Mouse (Mus musculus): ENCODE measurements at regions not wholly inside any gene's neighbourhood (a gene's known extent, or its start where the extent isn't known, plus 50 kb on each side); places are given as distances from the start of the nearest gene placed in this dataset.

DNA sequence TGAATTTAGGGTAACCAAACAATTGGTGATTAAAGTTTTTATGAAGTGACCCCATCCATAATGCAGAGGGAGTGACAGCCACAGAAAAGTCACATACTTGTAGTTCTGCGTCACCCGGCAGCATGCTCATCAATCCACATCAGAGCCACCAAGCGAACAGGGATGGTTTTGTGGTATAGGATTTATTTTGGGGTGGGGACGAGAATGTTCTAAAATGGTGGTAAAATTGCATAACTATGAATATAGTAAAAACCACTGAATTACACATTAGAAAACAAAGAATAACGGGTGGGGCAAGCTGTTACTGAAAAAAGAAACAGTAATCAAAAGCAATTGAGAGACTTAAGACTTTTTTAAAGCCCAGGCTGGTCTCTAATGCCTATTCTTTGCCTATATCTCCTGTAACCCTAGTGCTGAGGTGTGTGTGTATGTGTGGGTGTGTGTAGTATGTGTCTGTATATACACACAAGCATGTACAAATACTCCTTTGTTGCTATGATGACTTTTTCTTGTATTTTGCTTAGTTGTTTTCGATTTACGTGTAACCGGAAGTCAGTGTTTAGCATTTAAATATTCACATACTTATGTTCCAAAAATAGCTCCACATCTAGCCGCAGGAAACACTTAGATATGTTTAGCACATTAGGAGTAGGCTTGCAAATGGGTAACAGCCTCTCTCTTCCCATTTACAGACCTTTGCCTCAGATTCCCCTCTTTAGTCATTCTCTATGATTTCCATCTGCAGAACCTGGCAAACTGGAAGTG lies 57.4 kb upstream of the Jak2 start:
- DNase-seq: no peak

DNA sequence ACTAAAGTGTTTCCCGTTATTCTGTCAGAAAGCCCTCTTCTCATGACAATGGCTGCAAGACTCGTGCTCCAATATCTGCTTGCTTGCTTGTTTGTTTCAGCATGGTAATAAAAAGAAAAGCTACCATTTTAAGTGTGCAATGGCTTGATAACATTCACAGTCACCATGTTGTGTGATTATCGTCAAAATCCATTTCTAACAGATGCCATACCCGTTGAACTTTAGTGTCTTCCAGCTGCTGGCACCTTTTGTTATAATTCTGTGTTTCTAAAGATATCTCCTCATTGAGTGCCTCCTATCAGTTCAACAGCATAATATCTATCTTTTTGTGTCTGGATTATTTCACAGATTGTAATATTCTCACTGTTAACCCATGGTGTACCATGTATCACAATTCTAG lies 55.4 kb upstream of the Jak2 start:
- no peak for DNase-seq

DNA sequence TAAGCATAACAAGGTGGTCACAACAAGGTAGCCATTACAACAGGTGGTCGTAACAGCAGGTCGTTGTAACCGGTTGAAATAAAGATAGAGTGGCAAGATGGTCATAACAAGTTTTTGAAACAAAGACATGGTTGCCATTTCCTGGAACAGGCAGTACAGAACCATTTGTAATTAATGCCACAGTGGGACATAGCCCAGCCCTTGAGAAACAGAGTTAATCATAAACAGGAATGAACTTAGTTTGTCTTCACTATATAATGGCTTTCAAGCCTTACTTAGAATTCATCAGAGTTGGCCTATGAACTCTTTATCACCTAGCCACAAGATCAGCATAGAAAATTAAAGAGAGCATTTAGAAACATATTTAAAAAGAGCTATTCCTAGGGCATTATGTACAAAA lies 53.0 kb upstream of the Jak2 start:
- DNase-seq: peak; percentile 8 to 39

- no peak for DNase-seq
These were observed 52.4 kb upstream of the Jak2 start for GRCm38 (mm10) chr19:29199117-29199823.

DNA sequence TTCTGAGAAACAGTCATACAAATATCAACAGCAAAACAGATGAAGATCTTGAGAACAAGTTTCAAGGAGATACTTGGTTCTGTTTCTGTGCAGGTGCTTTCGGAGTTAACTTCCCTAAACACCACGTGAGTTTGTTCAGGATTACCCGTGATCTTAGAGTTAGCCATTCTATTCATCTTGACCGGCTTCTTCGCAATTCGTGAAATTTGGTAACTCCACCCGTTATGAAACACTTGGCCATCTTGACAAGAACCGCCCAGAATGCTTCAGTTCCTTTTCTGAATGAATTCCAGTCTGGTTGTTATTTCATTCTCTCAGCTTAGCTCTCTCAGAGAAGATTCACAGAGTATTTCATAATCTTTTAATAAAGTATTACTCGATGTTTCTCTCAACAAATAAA lies 50.0 kb upstream of the Jak2 start:
- DNase-seq: no peak

All from kidney, postnatal 36 days (tissue).